Mouse (Mus musculus) naive thymus-derived CD4-positive, alpha-beta T cell, adult 2 months (primary cell): Measurements from ENCODE around the gene Tap1.
A peak's percentile ranks its signal among the peaks of the same experiment; 100 is the strongest.

Source experiments
- DNase-seq: peaks from one replicate; pipeline ENCODE4 v3.0.0-alpha.2; 2011; ENCODE audit warnings: low read depth

Tap1 gene

DNA sequence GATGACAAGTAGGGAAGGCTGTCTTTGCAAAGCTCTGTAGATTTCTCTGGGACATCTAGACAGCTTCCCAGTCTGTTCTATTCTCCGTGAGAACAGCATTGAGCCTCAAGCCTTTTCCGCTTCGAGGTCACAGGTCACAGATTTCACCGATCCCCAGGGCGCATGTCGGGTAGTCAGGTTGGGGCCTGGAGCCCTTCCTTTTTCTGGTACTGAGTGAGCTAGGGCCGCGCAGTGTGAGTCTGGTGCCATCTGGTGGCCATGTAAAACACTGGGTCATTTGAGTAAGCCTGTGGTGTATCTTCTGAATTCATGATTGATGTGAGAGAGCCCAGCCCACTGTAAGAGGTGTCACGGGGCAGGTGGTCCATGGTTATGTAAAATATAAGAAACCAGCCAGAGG lies 47.6 kb downstream of the Tap1 start:
- DNase-seq: peak; percentile 96

DNA sequence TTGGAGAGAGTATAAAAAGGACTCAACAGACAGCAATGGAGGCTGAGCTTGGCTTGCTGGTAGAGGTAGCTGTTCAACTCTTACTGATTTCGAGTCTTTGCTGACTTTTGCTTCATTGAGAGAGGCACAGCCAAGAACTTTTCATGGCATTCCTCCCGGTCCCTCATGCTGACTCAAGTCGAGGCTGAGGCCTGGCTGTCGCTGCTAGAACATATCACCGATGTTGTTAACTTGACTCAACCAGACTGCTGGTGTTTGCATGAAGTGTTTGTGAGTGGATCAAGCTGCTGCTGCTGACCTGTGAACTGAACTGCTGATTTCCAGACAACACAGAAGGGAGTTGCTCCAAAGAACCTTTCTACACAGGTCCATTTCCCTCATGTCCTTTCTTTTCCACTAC lies 49.3 kb downstream of the Tap1 start:
- no peak for DNase-seq

DNA sequence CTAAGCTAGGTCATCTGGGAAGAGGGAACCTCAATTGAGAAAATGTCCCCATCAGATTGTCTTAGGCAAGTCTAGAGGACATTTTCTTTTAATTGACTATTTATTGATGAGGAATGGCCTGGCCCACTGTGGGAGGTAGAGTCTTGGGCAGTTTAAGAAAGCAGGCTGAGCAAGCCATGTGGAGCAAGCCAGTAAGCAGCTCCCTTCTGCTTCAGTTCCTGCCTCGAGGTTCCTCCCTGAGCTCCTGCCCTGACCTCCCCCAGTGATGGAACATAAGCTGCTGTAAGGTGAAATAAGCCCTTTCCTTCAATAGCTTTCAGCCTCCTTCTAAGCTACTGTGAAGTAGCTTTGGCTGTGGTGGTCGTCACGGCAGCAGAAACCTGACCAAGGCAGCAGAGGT lies 50.4 kb downstream of the Tap1 start:
- no peak for DNase-seq

DNA sequence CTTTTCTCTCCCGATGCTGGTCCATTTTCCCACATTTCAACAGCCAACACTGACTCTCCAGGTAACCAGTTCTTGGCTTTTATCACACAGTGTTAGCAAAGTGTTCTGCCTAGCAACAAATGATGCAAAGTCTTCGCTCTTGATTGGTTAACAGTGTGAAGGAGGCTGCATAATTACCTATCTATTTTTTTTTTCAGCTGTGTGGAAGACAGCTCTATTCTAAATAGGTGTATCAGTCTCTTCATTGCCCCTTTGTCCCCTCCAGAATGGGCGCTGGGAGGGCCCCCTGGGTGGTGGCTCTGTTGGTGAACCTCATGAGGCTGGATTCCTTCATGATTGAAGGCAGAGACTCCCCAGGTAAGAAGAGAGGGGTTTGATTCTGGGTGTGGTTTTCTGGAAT lies 51.4 kb downstream of the Tap1 start, which contains the start of gene H2-Ob:
TSS of gene H2-Ob (plus strand) at position 198 of the 400 bp plus-strand sequence.
- DNase-seq: peak; percentile 93

DNA sequence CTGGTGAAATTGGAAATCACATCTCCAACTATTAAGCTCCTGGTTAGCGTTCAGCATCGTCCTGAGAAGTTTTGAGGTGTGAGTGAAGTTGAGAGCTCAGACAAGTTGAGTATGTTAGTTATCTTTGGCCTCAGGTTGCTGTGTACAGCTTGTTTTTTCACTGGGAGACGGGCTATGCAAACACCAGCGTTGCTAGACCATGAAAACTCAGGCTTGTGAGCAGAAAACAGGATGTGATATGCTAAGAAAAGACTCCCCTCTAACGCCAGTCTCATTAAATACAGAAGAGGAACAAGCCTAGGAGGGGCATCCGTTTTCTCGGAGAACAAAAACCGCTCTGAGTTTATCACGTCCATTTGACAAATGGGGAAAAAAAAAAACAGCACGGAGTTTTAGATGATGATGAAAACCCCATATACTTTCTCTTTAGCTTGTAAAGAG lies 52.3 kb downstream of the Tap1 start:
- DNase-seq: peak; percentile 78

DNA sequence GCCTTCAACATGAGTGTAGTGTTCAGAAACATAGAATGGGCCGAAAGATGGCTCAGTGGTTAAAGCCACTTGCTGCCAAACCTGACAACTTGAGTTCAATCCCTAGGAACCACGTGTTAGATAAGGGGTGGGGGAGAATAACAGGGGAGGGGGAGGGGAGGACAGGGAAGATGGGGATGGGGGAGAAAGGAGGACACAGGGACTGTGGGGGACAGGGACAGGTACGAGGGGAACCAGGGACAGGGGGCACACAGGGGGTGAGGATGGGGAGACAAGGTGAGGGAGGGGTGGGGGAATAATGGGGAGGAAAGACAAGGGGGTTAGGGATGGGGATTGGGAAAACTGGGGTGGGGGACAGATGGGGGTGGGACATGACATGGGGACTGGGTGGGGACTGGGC lies 53.0 kb downstream of the Tap1 start:
- DNase-seq: no peak

DNA sequence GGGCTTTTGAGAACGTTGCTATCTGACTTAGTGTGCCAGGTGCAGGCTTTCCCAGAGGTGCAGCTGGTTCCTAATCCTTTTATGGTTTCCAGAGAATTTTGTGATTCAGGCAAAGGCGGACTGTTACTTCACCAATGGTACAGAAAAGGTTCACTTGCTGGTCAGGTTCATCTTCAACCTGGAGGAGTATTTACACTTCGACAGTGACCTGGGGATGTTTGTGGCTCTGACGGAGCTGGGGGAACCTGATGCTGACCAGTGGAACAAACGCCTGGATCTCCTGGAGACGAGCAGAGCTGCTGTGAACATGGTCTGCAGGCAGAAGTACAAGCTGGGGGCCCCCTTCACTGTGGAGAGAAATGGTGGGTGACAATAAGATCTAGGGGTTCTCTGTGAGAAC lies 53.6 kb downstream of the Tap1 start:
- DNase-seq: no peak

DNA sequence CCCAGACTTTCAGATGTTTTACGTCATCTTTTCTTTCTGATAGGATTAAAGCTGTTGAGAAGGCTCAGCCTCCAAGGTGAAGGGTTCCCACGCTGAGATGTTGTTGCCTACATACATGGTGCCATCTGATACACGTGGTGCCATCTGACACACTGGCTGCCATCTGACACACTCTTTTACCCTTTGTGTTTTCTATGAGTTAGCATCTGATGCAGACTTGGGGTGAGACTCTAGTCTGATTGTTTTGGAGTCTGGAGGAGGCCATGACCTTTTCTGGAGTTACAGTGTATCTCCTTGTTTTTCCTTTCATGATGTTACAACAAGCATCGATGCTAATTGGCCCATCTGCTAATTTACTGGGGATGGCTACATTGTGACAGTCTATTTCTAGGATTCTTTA lies 57.3 kb downstream of the Tap1 start:
- no peak for DNase-seq
